Mouse (Mus musculus): ENCODE data around the gene Agap2. TPM values are rescaled to one million over a fixed set of nuclear protein-coding genes. Genes with fewer than 3 reads are reported as not detected.
"Not testable (repeated sequence)": the region's sequence is repeated elsewhere in the genome, so short reads cannot be mapped to it uniquely, and the experiment has no call there.

Gene Agap2
- total RNA-seq, 2 experiments from 2014 or later: 43.3 to 45.9 TPM

GRCm38 (mm10) chr10:127058708-127059107 is 16.4 kb upstream of the Agap2 start:
- ATAC-seq (replicated peaks; ENCODE audit: low FRiP score, low TSS enrichment, poor library complexity, severe bottlenecking): no peak

- ATAC-seq (replicated peaks; ENCODE audit: low FRiP score, low TSS enrichment, poor library complexity, severe bottlenecking): no peak
These were observed 15.7 kb upstream of the Agap2 start for GRCm38 (mm10) chr10:127059174-127059967.

GRCm38 (mm10) chr10:127059968-127060916 is 14.8 kb upstream of the Agap2 start, which contains the start of gene March9:
TSS of gene March9 (minus strand) at chr10:127060184.
- no peak for ATAC-seq (replicated peaks; ENCODE audit: low FRiP score, low TSS enrichment, poor library complexity, severe bottlenecking)

- ATAC-seq (replicated peaks; ENCODE audit: low FRiP score, low TSS enrichment, poor library complexity, severe bottlenecking): no peak
These were observed 14.0 kb upstream of the Agap2 start for GRCm38 (mm10) chr10:127061085-127061484.

GRCm38 (mm10) chr10:127061513-127061912 is 13.6 kb upstream of the Agap2 start:
- no peak for ATAC-seq (replicated peaks; ENCODE audit: low FRiP score, low TSS enrichment, poor library complexity, severe bottlenecking)

- ATAC-seq (replicated peaks; ENCODE audit: low FRiP score, low TSS enrichment, poor library complexity, severe bottlenecking): not testable (repeated sequence)
These were observed 13.0 kb upstream of the Agap2 start for GRCm38 (mm10) chr10:127062101-127062500.

GRCm38 (mm10) chr10:127062503-127062902 is 12.6 kb upstream of the Agap2 start:
- no peak for ATAC-seq (replicated peaks; ENCODE audit: low FRiP score, low TSS enrichment, poor library complexity, severe bottlenecking)

GRCm38 (mm10) chr10:127063239-127063872 is 11.7 kb upstream of the Agap2 start, which contains the start of gene Cdk4:
TSS of gene Cdk4 (plus strand) at chr10:127063534.
- peak; percentile 82 for ATAC-seq (replicated peaks; ENCODE audit: low FRiP score, low TSS enrichment, poor library complexity, severe bottlenecking)

GRCm38 (mm10) chr10:127063913-127064870 is 10.9 kb upstream of the Agap2 start:
- no peak for ATAC-seq (replicated peaks; ENCODE audit: low FRiP score, low TSS enrichment, poor library complexity, severe bottlenecking)

GRCm38 (mm10) chr10:127065981-127066380 is 9.1 kb upstream of the Agap2 start:
- ATAC-seq (replicated peaks; ENCODE audit: low FRiP score, low TSS enrichment, poor library complexity, severe bottlenecking): no peak

- ATAC-seq (replicated peaks; ENCODE audit: low FRiP score, low TSS enrichment, poor library complexity, severe bottlenecking): no peak
These were observed 8.5 kb upstream of the Agap2 start for GRCm38 (mm10) chr10:127066519-127067018.

GRCm38 (mm10) chr10:127068360-127069038 is 6.6 kb upstream of the Agap2 start:
- no peak for ATAC-seq (replicated peaks; ENCODE audit: low FRiP score, low TSS enrichment, poor library complexity, severe bottlenecking)

GRCm38 (mm10) chr10:127069281-127070189 is 5.5 kb upstream of the Agap2 start:
- ATAC-seq (replicated peaks; ENCODE audit: low FRiP score, low TSS enrichment, poor library complexity, severe bottlenecking): peak; percentile 21

GRCm38 (mm10) chr10:127070190-127071121 is 4.6 kb upstream of the Agap2 start, which contains the start of gene Tspan31:
TSS of gene Tspan31 (minus strand) at chr10:127070264.
- ATAC-seq (replicated peaks; ENCODE audit: low FRiP score, low TSS enrichment, poor library complexity, severe bottlenecking): peak; percentile 80

- ATAC-seq (replicated peaks; ENCODE audit: low FRiP score, low TSS enrichment, poor library complexity, severe bottlenecking): no peak
These were observed 3.9 kb upstream of the Agap2 start for GRCm38 (mm10) chr10:127071203-127071602.

- not testable (repeated sequence) for ATAC-seq (replicated peaks; ENCODE audit: low FRiP score, low TSS enrichment, poor library complexity, severe bottlenecking)
These were observed 2.8 kb upstream of the Agap2 start for GRCm38 (mm10) chr10:127072270-127072669.

Measured in megakaryocyte-erythroid progenitor cell, adult 5-6 weeks (primary cell).